Mouse (Mus musculus) heart, embryonic 16.5 days (tissue): ENCODE results near the gene Mex3d. TPM values are rescaled to one million over a fixed set of nuclear protein-coding genes. Genes with fewer than 3 reads are reported as not detected.

Experiments used
- ATAC-seq: fragments of 200-750 bp; cut with Nextera tagmentation; replicated peaks from 2 replicates; pipeline ENCODE4 v1.8.0; 2017; ENCODE audit warnings: moderate number of reproducible peaks; ENCODE audit not compliant: insufficient read depth, low FRiP score; ENCODE audit errors: extremely low read depth
- H3K27ac ChIP-seq: fragments of 300-500 bp; sonication (generic); 2 replicates; pipeline ENCODE4 v1.5.1; 2014; ENCODE audit warnings: mild to moderate bottlenecking, low read length, control low read depth, moderate library complexity
- H3K27me3 ChIP-seq: fragments of 300-500 bp; sonication (generic); 2 replicates; pipeline ENCODE4 v1.6.1; 2014; ENCODE audit warnings: low read length, mixed read lengths; ENCODE audit not compliant: control insufficient read depth, insufficient read depth
- H3K36me3 ChIP-seq: fragments of 300-500 bp; sonication (generic); 2 replicates; pipeline ENCODE4 v1.6.1; 2014; ENCODE audit not compliant: control insufficient read depth, insufficient read depth
- H3K4me1 ChIP-seq: fragments of 300-500 bp; sonication (generic); 2 replicates; pipeline ENCODE4 v1.6.1; 2014; ENCODE audit warnings: low read length, mixed read lengths; ENCODE audit not compliant: control insufficient read depth, insufficient read depth
- H3K4me2 ChIP-seq: fragments of 300-500 bp; sonication (generic); 2 replicates; pipeline ENCODE4 v1.6.1; 2014; ENCODE audit warnings: low read depth, mild to moderate bottlenecking, control low read depth, low read length
- H3K4me3 ChIP-seq: fragments of 300-500 bp; sonication (generic); 2 replicates; pipeline ENCODE4 v1.5.1; 2014; ENCODE audit warnings: mild to moderate bottlenecking, control low read depth, low read length
- H3K9ac ChIP-seq: fragments of 300-500 bp; sonication (generic); 2 replicates; pipeline ENCODE4 v1.6.1; 2014; ENCODE audit warnings: low read length, control low read depth
- H3K9me3 ChIP-seq: fragments of 300-500 bp; sonication (generic); replicated peaks from 2 replicates; pipeline ENCODE4 v1.6.1; 2016; ENCODE audit warnings: low read length; ENCODE audit not compliant: control insufficient read depth
- WGBS: fragments of 180-500 bp; shearing (Covaris S2); extraction: QIAGEN DNeasy Blood & Tissue Kit; methylation state at CpG from one replicate; pipeline ENCODE4 v1.1.7; 2014; 5-methylcytosine and 5-hydroxymethylcytosine counted together
- polyA plus RNA-seq: library from polyadenylated mRNA; unstranded; fragments of >200 nt; fragmentation: Nextera tagmentation; extraction: Ambion mirVana; gene quantifications from 2 replicates; pipeline ENCODE4 v1.2.1, GENCODE M21; 2015

Gene Mex3d
- 2.8 TPM in 2 replicates for polyA plus RNA-seq

GRCm38 (mm10) chr10:80387522-80387959 is at the start of gene Mex3d:
Gene Mex3d, minus strand, starts transcription at chr10:80387659.
- peak; percentile 77 for ATAC-seq
- WGBS = 0% methylated on average over 19 of the region's 61 CpGs
- Histone ChIP-seq H3K9me3 (no peaks in the 10 kb centered on the region), H3K4me1 (peaks cover 22% of the 10 kb centered on the region), H3K9ac (peak within 1 kb of the TSS; percentile 87), H3K27me3 (no peaks in the 10 kb centered on the region), H3K4me2 (peak within 1 kb of the TSS; percentile 98), H3K36me3 (peaks cover 23% of the 10 kb centered on the region), H3K27ac (peak within 1 kb of the TSS; percentile 75), H3K4me3 (peak within 1 kb of the TSS; percentile 75)

DNA sequence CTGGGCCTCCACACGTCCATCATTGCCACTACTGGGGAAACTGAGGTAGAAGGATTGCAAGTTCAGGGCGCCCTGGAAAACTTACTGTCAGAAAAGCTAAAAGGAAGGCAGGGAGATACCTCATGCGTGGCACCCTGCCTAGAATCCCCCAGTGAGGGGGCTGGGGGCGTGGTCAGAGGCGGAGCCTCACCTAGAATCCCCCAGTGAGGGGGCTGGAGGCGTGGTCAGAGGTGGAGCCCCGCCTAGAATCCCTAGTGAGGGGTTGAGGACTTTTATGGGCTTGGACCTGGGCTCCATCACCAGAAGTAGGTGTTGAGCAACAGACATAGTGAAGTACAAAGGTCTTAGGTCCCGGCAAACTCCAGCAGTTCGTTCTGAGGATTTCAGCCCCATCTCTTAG is 48.8 kb upstream of the Mex3d start:
- Histone ChIP-seq H3K4me2 (no peak overlapping the region), H3K9ac (no peak overlapping the region), H3K9me3 (no peaks in the 10 kb centered on the region), H3K36me3 (no peaks in the 10 kb centered on the region), H3K27me3 (no peaks in the 10 kb centered on the region), H3K4me1 (peaks cover 16% of the 10 kb centered on the region), H3K27ac (no peak overlapping the region), H3K4me3 (no peak overlapping the region)
- 14% methylated on average over 9 of the region's 9 CpGs for WGBS
- no peak for ATAC-seq

DNA sequence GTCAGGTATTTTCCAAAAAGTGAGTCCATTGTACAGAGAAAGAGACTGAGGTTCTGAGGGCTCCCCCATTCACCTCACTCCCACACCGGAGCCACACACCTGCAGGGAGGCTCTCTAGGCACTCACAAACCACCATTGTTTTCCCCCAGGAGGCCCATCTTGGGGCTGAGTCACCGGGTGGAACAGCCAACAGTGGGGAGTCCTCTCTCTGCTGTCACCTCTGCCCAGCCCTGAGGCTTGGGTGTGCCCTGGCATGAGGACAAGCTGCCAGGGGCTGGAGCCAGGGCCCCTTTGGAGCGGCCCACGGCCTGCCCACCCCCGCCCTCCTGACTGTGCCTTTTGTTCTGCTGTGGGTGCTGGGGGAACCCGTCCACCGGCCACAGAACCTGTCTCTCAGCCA is 48.3 kb upstream of the Mex3d start:
- no peak overlapping the region for H3K4me3 ChIP-seq
- no peaks in the 10 kb centered on the region for H3K27me3 ChIP-seq
- H3K36me3 ChIP-seq = no peaks in the 10 kb centered on the region
- no peaks in the 10 kb centered on the region for H3K9me3 ChIP-seq
- no peak overlapping the region for H3K27ac ChIP-seq
- H3K4me2 ChIP-seq = no peak overlapping the region
- 43% methylated on average over 7 of the region's 7 CpGs for WGBS
- H3K4me1 ChIP-seq = peaks cover 21% of the 10 kb centered on the region
- ATAC-seq = no peak
- no peak overlapping the region for H3K9ac ChIP-seq

DNA sequence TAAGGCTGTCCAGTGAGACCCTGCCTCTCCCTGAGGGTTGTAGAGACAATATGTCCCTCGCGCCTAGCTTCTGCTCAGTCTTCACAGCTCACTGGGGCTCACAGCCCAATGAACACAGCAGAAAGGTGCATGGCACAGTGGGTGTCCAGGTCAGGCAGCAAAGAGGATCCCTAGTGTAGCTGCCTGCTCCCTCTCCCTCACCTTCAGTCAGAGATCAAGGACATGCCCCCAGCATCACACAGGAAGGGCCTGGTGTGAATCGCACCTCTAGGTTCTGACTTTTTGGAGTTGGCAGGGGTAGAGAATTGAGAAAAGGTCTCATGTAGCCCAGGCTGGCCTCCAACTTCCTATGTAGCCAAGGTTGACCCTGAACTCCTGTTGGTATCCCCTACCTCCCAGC is 47.4 kb upstream of the Mex3d start:
- H3K27ac ChIP-seq = no peak overlapping the region
- no peaks in the 10 kb centered on the region for H3K9me3 ChIP-seq
- no peak overlapping the region for H3K9ac ChIP-seq
- peaks cover 3% of the 10 kb centered on the region for H3K36me3 ChIP-seq
- no peak overlapping the region for H3K4me3 ChIP-seq
- no peak for ATAC-seq
- 82% methylated on average over 3 of the region's 3 CpGs for WGBS
- H3K27me3 ChIP-seq = no peaks in the 10 kb centered on the region
- H3K4me1 ChIP-seq = peaks cover 21% of the 10 kb centered on the region
- no peak overlapping the region for H3K4me2 ChIP-seq

DNA sequence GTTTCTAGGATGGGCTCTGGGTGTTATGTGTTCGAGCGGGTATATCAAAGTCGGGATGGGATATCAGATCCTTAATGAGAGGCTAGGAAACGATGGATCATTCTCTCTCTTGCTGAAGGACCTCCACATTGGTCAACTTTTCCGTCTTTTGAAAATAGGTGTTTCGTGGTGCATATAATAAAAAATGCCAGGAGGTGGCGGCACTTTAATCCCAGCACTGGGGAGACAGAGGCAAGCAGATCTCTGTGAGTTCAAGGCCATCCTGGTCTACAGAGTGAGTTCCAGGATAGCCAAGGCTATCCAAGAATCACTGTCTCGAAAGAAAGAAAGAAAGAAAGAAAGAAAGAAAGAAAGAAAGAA is 46.8 kb upstream of the Mex3d start:
- H3K36me3 ChIP-seq = peaks cover 9% of the 10 kb centered on the region
- H3K9me3 ChIP-seq = no peaks in the 10 kb centered on the region
- peaks cover 21% of the 10 kb centered on the region for H3K4me1 ChIP-seq
- no peak for ATAC-seq
- H3K4me2 ChIP-seq = no peak overlapping the region
- peak overlapping the region; percentile 93 for H3K4me3 ChIP-seq
- WGBS = 12% methylated on average over 8 of the region's 8 CpGs
- no peak overlapping the region for H3K27ac ChIP-seq
- H3K9ac ChIP-seq = no peak overlapping the region
- no peaks in the 10 kb centered on the region for H3K27me3 ChIP-seq

GRCm38 (mm10) chr10:80433513-80434232 is 46.2 kb upstream of the Mex3d start, which contains the start of gene Tcf3:
Gene Tcf3, minus strand, starts transcription at chr10:80433647.
- WGBS = under 1% methylated on average over 61 of the region's 61 CpGs
- Histone ChIP-seq H3K9ac (peak within 1 kb of the TSS; percentile 98), H3K27ac (peak within 1 kb of the TSS; percentile 84), H3K4me3 (peak within 1 kb of the TSS; percentile 93), H3K27me3 (no peaks in the 10 kb centered on the region), H3K4me1 (peaks cover 21% of the 10 kb centered on the region), H3K9me3 (no peaks in the 10 kb centered on the region), H3K4me2 (peak within 1 kb of the TSS; percentile 73), H3K36me3 (peaks cover 12% of the 10 kb centered on the region)
- ATAC-seq = peak; percentile 93

DNA sequence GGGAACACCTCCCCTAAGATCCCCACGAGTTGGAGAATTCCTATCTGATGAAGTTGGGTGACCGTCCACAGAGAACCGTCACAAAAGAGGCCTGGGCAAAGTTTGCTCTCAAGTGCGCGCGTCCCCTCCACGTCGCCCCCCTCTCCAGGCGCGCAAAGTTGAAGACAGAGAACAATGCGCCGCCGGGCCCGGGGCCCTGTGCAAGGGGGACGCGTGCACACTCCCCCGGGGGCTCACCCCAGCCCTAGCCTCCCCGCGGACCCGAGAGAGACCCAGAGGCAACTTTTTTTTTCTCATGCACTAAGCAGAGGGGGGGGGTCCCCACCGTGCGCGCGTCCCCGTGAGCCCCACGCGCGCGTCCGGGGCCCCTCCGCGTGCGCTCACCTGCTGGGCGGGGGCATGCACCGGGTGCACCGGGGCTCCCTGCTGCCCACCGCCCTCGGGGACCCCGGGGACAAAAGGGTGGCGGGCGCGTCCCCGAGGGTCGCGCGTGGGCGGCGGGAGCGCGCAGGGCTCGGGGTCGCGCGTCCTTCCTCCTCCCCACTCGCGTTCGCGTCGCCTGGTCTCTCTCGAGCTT is 45.6 kb upstream of the Mex3d start:
- peak; percentile 13; the same call in 1 of the 2 replicates for ATAC-seq
- no peaks in the 10 kb centered on the region for H3K9me3 ChIP-seq
- H3K27ac ChIP-seq = peak overlapping the region; percentile 84
- peaks cover 17% of the 10 kb centered on the region for H3K36me3 ChIP-seq
- no peaks in the 10 kb centered on the region for H3K27me3 ChIP-seq
- H3K9ac ChIP-seq = peak overlapping the region; percentile 98
- WGBS = under 1% methylated on average over 57 of the region's 60 CpGs
- peaks cover 21% of the 10 kb centered on the region for H3K4me1 ChIP-seq
- peak overlapping the region; percentile 73 for H3K4me2 ChIP-seq
- H3K4me3 ChIP-seq = peak overlapping the region; percentile 93

DNA sequence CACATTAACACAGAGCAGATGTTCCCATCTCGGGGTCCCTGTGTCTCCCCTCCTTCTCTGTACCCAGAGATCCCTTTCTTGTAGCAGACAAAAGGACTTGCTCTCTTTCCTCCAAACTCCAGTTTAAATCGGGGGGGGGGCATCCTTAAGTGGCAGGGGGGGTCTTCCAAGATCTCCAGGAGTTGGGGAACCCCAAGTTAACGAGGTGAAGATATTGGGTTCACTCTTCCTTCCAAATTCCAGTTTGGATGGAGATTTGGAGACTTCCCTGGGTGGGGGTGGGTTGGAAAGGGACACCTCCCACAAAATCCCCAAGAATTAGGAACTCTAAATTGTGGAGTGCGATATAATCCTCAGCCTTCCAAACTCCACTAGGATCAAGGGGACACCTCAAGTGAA is 44.9 kb upstream of the Mex3d start:
- Histone ChIP-seq H3K27ac (peak overlapping the region; percentile 84), H3K4me2 (peak overlapping the region; percentile 73), H3K9me3 (no peaks in the 10 kb centered on the region), H3K4me1 (peaks cover 21% of the 10 kb centered on the region), H3K36me3 (peaks cover 22% of the 10 kb centered on the region), H3K9ac (peak overlapping the region; percentile 98), H3K27me3 (no peaks in the 10 kb centered on the region), H3K4me3 (peak overlapping the region; percentile 93)
- no peak for ATAC-seq
- 5% methylated on average over 4 of the region's 4 CpGs for WGBS
